Mouse (Mus musculus) liver, embryonic 16.5 days (tissue): ENCODE results near the gene Eno2. TPM values are rescaled to one million over a fixed set of nuclear protein-coding genes. Genes with fewer than 3 reads are reported as not detected.

ENCODE experiments used
- ATAC-seq: fragments of 200-750 bp; cut with Nextera tagmentation; 2 replicates; pipeline ENCODE4 v1.8.0; 2017; ENCODE audit warnings: low read depth, mild to moderate bottlenecking, moderate number of reproducible peaks, moderate library complexity
- H3K27ac ChIP-seq: fragments of 300-500 bp; sonication (generic); 2 replicates; pipeline ENCODE4 v1.5.1; 2014; ENCODE audit warnings: mild to moderate bottlenecking, low read length
- H3K27me3 ChIP-seq: fragments of 300-500 bp; sonication (generic); 2 replicates; pipeline ENCODE4 v1.6.1; 2014; ENCODE audit warnings: low read depth, low read length, mixed read lengths; ENCODE audit not compliant: control insufficient read depth, insufficient read depth
- H3K36me3 ChIP-seq: fragments of 300-500 bp; sonication (generic); 2 replicates; pipeline ENCODE4 v1.6.1; 2014; ENCODE audit warnings: mild to moderate bottlenecking; ENCODE audit not compliant: control insufficient read depth, insufficient read depth
- H3K4me1 ChIP-seq: fragments of 300-500 bp; sonication (generic); 2 replicates; pipeline ENCODE4 v1.6.1; 2014; ENCODE audit warnings: low read depth, low read length, mixed read lengths; ENCODE audit not compliant: control insufficient read depth
- H3K4me2 ChIP-seq: fragments of 300-500 bp; sonication (generic); 2 replicates; pipeline ENCODE4 v1.6.1; 2014; ENCODE audit warnings: low read depth, low read length, mixed read lengths
- H3K4me3 ChIP-seq: fragments of 300-500 bp; sonication (generic); 2 replicates; pipeline ENCODE4 v1.5.1; 2014; ENCODE audit warnings: low read depth, mild to moderate bottlenecking, low read length
- H3K9ac ChIP-seq: fragments of 300-500 bp; sonication (generic); 2 replicates; pipeline ENCODE4 v1.6.1; 2014; ENCODE audit warnings: low read depth, low read length
- H3K9me3 ChIP-seq: fragments of 300-500 bp; sonication (generic); replicated peaks from 2 replicates; pipeline ENCODE4 v1.6.1; 2016; ENCODE audit warnings: low read length; ENCODE audit not compliant: control insufficient read depth
- WGBS: fragments of 180-500 bp; shearing (Covaris S2); extraction: QIAGEN DNeasy Blood & Tissue Kit; methylation state at CpG from one replicate; pipeline ENCODE4 v1.1.7; 2014; ENCODE audit not compliant: insufficient replicate concordance; 5-methylcytosine and 5-hydroxymethylcytosine counted together
- polyA plus RNA-seq: library from polyadenylated mRNA; unstranded; fragments of >200 nt; fragmentation: Nextera tagmentation; extraction: Ambion mirVana; gene quantifications from 2 replicates; pipeline ENCODE4 v1.2.1, GENCODE M21; 2015

The Eno2 gene
- polyA plus RNA-seq, 1 experiment from 2014 or later = 0.40 TPM

DNA sequence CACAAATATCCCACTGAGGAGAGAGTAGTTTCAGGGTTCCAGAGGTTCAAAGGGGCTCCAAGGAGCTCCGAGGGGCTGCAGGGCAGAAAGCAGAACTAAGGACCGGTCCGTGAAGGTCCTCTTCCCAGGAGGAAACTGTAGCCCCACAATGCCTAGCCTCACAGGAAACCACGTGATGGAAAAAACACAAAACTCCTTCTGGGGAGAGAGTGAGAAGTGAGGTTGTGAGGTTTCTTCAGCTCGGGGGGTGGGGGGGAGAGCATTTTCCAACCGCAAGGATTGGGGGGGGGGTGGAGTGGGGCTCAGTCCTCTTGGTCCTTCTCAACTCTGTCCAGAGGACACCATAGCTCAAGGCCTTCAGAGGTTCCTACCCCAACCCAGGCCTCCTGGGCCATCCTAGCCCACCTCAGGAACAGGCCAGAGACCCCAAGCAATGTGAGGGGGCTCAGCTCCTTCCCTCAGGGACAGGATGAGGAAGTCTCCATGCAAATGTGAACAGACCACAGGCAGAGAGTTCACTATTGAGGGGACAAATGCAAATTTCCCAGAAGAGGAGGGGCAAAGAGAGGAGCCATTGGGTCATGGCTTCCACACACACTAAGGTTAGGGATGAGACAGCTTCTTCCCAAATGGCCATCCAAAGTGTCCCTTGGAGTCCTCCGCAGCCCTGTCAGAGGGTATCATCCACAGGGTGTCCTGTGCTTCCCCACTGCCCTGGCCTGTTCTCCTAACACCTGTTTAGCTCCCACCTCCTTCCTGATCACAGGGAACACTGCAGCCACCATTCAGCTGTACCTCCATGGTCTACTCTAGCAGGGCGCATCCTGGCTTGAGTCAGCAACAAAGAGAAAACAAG is 39.4 kb downstream of the Eno2 start:
- peaks cover 7% of the 10 kb centered on the region for H3K4me1 ChIP-seq
- H3K36me3 ChIP-seq = no peaks in the 10 kb centered on the region
- ATAC-seq = peak; percentile 24; the same call in 1 of the 2 replicates
- 36% methylated on average over 8 of the region's 8 CpGs for WGBS
- H3K27me3 ChIP-seq = no peaks in the 10 kb centered on the region
- H3K9ac ChIP-seq = no peak overlapping the region
- H3K4me2 ChIP-seq = peak overlapping the region; percentile 34; the same call in 1 of the 2 replicates
- no peak overlapping the region for H3K4me3 ChIP-seq
- H3K27ac ChIP-seq = peak overlapping the region; percentile 37
- H3K9me3 ChIP-seq = no peaks in the 10 kb centered on the region

DNA sequence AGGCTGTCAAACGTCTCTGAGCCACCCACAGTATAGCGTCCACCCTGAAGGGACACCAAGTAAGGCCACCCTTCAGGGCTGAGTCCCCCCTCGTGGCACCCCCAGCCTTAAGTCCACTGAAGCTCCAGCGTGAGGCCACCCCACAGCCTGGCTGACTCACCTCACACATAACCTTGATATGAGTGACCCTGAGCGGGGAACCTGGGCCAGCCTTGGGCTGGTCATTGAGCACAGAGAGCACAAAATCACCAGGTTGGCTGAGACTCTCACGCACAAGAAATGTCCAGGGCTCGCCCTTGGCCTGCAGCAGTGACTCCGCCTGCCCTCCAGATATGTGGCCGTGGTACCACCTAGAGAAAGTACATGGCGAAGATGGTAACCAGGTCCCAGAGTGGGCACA is 40.9 kb downstream of the Eno2 start:
- ATAC-seq = no peak
- H3K9ac ChIP-seq = no peak overlapping the region
- no peaks in the 10 kb centered on the region for H3K9me3 ChIP-seq
- peaks cover 15% of the 10 kb centered on the region for H3K4me1 ChIP-seq
- no peaks in the 10 kb centered on the region for H3K36me3 ChIP-seq
- no peak overlapping the region for H3K27ac ChIP-seq
- no peak overlapping the region for H3K4me3 ChIP-seq
- no peak overlapping the region for H3K4me2 ChIP-seq
- WGBS = 78% methylated on average over 10 of the region's 10 CpGs
- no peaks in the 10 kb centered on the region for H3K27me3 ChIP-seq

DNA sequence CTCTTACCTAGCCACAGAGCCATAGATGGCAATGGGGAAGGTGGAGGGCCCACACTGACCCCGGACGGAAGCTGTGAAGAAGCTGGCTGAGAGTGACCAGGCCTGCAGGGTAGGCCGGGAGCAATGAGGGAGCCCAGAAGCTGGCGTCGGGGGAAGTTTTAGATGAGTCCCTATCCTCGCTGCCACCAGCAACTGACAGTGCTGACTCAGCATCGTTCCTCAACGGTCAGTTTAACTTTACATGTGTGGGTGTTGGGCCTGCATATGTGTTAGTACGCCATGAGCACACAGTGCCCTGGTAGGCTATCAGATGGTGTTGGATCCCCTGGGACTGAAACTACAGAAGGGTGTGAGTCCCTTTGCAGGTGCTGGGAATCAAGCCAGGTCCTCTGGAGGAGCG is 45.0 kb downstream of the Eno2 start:
- H3K4me1 ChIP-seq = peaks cover 26% of the 10 kb centered on the region
- H3K36me3 ChIP-seq = no peaks in the 10 kb centered on the region
- WGBS = 50% methylated on average over 10 of the region's 10 CpGs
- H3K9me3 ChIP-seq = no peaks in the 10 kb centered on the region
- no peak overlapping the region for H3K9ac ChIP-seq
- H3K4me2 ChIP-seq = no peak overlapping the region
- no peak overlapping the region for H3K4me3 ChIP-seq
- no peak for ATAC-seq
- H3K27ac ChIP-seq = peak overlapping the region; percentile 34
- no peaks in the 10 kb centered on the region for H3K27me3 ChIP-seq

DNA sequence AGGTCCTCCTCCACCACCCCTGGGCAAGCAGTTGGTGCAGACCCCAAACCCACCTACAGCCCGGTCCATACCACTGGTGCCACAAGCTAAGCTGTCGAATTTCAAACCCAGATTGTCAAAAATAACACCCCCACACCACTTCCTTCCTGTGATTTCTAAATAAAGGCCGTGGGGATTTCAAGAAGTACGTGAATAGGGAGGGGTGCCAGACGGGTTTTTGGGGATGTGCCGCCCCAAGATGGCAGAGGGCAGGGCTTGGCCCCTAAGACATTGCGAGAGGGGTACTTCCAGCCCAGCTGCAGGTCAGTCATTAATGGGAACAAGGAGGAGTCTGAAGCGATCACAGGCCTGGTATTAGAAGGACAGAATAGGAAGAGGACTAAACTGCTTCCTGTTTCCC is 45.9 kb downstream of the Eno2 start:
- no peak for ATAC-seq
- no peak overlapping the region for H3K4me2 ChIP-seq
- no peaks in the 10 kb centered on the region for H3K27me3 ChIP-seq
- no peak overlapping the region for H3K9ac ChIP-seq
- no peak overlapping the region for H3K4me3 ChIP-seq
- peaks cover 35% of the 10 kb centered on the region for H3K4me1 ChIP-seq
- H3K27ac ChIP-seq = peak overlapping the region; percentile 43
- WGBS = 53% methylated on average over 8 of the region's 8 CpGs
- no peaks in the 10 kb centered on the region for H3K36me3 ChIP-seq
- no peaks in the 10 kb centered on the region for H3K9me3 ChIP-seq

DNA sequence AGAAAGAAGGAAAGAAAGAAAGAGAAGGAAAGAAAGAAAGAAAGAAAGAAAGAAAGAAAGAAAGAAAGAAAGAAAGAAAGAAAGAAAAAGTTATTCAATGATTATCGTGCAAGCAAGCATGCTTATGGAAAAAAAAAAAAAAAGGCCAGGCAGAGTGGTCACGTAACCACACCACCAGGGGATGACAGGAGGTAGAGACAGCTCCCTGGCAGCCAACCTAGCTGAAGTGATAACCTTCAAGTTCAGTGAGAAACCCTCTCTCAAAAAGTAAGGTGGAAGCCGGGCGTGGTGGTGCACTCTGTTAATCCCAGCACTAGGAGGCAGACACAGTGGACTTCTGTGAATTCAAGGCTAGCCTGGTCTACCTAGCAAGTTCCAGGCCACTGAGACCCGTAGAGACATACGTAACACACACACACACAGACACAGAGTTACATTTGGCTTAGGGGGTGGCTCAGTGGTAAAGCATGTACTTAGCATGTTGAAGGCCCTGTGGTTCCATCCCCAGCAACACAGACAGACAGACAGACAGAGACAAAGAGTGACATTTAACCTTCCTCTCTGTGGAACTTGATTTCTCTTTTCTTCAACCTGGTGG is 46.5 kb downstream of the Eno2 start:
- no peak overlapping the region for H3K4me2 ChIP-seq
- peak overlapping the region; percentile 43 for H3K27ac ChIP-seq
- peaks cover 36% of the 10 kb centered on the region for H3K4me1 ChIP-seq
- no peaks in the 10 kb centered on the region for H3K9me3 ChIP-seq
- no peak overlapping the region; the same call in 1 of the 2 replicates for H3K9ac ChIP-seq
- no peaks in the 10 kb centered on the region for H3K27me3 ChIP-seq
- WGBS = 58% methylated on average over 6 of the region's 6 CpGs
- no peaks in the 10 kb centered on the region for H3K36me3 ChIP-seq
- H3K4me3 ChIP-seq = no peak overlapping the region
- ATAC-seq = no peak

DNA sequence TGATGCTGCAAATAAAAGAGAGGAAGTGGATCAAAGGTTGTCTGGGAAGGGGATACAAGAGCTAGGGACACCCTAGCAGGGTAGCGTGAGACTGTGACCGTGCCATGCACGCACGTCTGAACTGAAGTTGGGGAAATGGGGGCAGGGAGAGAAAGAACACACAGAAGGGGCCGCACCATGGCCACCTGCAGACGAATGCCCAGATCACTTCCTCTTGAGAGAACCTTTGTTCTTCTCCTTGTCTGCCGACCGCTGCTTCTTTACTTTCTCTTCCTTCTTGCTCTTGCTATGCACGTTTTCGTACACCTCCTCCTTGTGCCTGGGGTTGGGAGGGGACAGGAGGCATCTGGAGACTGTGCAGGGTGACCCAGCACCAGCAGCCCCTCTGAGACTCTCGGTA is 48.6 kb downstream of the Eno2 start:
- peak overlapping the region; percentile 54; the same call in 1 of the 2 replicates for H3K27ac ChIP-seq
- no peak for ATAC-seq
- no peak overlapping the region for H3K4me3 ChIP-seq
- H3K27me3 ChIP-seq = no peaks in the 10 kb centered on the region
- WGBS = 54% methylated on average over 11 of the region's 11 CpGs
- no peaks in the 10 kb centered on the region for H3K9me3 ChIP-seq
- no peak overlapping the region for H3K9ac ChIP-seq
- H3K36me3 ChIP-seq = peaks cover 10% of the 10 kb centered on the region
- H3K4me2 ChIP-seq = no peak overlapping the region
- peaks cover 36% of the 10 kb centered on the region for H3K4me1 ChIP-seq

DNA sequence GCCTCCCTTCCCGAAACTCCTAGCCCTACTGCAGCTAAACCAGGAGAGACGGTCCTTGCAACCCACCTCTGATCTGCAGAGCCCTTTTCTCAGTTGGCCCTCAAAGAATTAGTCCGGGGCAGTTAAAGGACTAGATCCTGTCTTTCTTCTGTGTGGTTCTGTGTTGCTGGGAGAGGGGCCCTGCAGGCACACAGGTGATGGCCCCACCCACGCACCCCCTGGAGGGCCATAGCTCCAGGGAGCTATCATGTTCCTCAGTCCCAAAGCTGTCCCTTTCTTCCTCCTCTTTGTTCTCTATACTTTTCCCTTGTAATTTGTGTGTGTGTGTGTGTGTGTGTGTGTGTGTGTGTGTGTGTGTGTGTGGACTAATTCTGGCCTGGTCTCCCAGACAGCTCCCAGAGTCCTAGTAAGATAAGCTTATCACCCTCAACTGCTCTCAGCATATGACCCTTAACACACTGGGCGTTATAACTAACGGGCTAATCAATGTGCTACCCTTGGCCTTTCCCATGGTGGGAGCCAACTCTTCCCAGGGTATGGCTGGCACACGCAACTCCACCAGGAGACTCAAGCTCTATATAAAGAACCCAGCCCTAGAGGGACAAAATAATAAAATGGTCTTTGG is 50.0 kb downstream of the Eno2 start:
- Histone ChIP-seq H3K4me3 (no peak overlapping the region), H3K9ac (peak overlapping the region; percentile 19; the same call in 1 of the 2 replicates), H3K36me3 (peaks cover 24% of the 10 kb centered on the region), H3K4me1 (peaks cover 34% of the 10 kb centered on the region), H3K27ac (peak overlapping the region; percentile 55), H3K4me2 (peak overlapping the region; percentile 10; the same call in 1 of the 2 replicates), H3K27me3 (no peaks in the 10 kb centered on the region), H3K9me3 (no peaks in the 10 kb centered on the region)
- peak; percentile 89 for ATAC-seq
- 38% methylated on average over 7 of the region's 7 CpGs for WGBS

DNA sequence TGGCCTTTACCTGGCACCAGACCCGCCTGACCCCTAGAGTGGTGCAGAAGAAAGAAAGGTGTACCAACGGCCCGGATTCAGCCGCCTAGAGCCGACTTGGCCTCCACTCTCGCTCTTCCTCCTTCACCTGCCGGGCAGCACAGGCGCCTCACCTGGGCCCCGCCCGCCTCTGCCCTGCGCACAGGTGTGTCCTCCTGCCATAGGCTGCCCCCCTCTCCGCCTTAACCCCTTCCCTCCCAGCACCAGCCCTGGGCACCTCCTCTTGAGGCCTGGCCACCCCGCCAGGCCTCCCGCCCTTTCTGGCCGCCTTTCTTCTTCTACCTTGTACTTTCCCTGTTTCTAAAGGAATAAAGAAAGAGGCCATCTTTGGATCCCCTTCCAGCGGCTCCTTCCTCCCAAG is 50.8 kb downstream of the Eno2 start:
- H3K27me3 ChIP-seq = no peaks in the 10 kb centered on the region
- H3K27ac ChIP-seq = peak overlapping the region; percentile 55
- no peak overlapping the region for H3K9ac ChIP-seq
- peaks cover 30% of the 10 kb centered on the region for H3K36me3 ChIP-seq
- H3K4me1 ChIP-seq = peaks cover 36% of the 10 kb centered on the region
- no peak overlapping the region for H3K4me3 ChIP-seq
- no peak for ATAC-seq
- WGBS = 81% methylated on average over 14 of the region's 16 CpGs
- no peaks in the 10 kb centered on the region for H3K9me3 ChIP-seq
- no peak overlapping the region for H3K4me2 ChIP-seq

DNA sequence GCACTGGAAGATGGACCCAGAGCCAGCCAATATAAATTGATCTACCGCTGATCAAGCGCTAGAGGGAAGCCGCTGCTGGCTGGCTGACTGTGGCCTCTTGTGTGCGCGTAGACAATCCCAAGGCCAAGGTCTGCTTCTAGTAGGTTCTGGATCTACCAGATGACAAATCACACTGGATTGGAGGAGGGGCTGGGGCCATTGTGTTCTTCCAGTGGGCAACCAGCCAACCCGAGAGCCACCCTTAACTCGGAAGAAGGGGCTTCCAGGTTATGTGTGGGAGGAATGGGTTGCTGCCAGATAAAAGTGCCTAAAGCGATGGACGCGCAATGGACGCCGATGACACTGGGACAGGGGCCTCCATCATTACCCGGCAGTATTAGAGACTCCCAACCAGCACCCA is 51.5 kb downstream of the Eno2 start:
- no peak overlapping the region for H3K4me2 ChIP-seq
- H3K9ac ChIP-seq = no peak overlapping the region
- H3K36me3 ChIP-seq = peaks cover 30% of the 10 kb centered on the region
- 87% methylated on average over 13 of the region's 13 CpGs for WGBS
- no peak for ATAC-seq
- H3K4me1 ChIP-seq = peaks cover 39% of the 10 kb centered on the region
- no peak overlapping the region for H3K27ac ChIP-seq
- H3K9me3 ChIP-seq = no peaks in the 10 kb centered on the region
- H3K27me3 ChIP-seq = no peaks in the 10 kb centered on the region
- H3K4me3 ChIP-seq = no peak overlapping the region
